Mouse (Mus musculus) c-Kit-positive CD71-negative TER-119-negative erythroid progenitor cells, embryonic 14.5 days (primary cell): ENCODE results near the gene Dnal1.

Experiments used
- DNase-seq: peaks from one replicate; pipeline ENCODE4 v3.0.0-alpha.2; 2013; ENCODE audit warnings: low read depth

Dnal1 gene

GRCm38 (mm10) chr12:84163133-84163532 lies 49.0 kb downstream of the Dnal1 start:
- DNase-seq: no peak

- DNase-seq: no peak
Measured at GRCm38 (mm10) chr12:84163586-84164110, 49.5 kb downstream of the Dnal1 start.

GRCm38 (mm10) chr12:84165631-84166373 lies 51.6 kb downstream of the Dnal1 start:
- DNase-seq: no peak

- DNase-seq: no peak
Measured at GRCm38 (mm10) chr12:84170610-84171009, 56.4 kb downstream of the Dnal1 start.

- no peak for DNase-seq
Measured at GRCm38 (mm10) chr12:84172216-84172615, 58.0 kb downstream of the Dnal1 start.

GRCm38 (mm10) chr12:84172862-84173261 lies 58.7 kb downstream of the Dnal1 start:
- DNase-seq: no peak

GRCm38 (mm10) chr12:84173309-84173915 lies 59.2 kb downstream of the Dnal1 start:
- DNase-seq: no peak

GRCm38 (mm10) chr12:84174190-84174811 lies 60.1 kb downstream of the Dnal1 start:
- no peak for DNase-seq

- DNase-seq: no peak
Measured at GRCm38 (mm10) chr12:84174871-84175270, 60.7 kb downstream of the Dnal1 start.

- DNase-seq: peak; percentile 88
Measured at GRCm38 (mm10) chr12:84175659-84176061, 61.5 kb downstream of the Dnal1 start.

- DNase-seq: no peak
Measured at GRCm38 (mm10) chr12:84176126-84176769, 62.1 kb downstream of the Dnal1 start.

GRCm38 (mm10) chr12:84176886-84177765 lies 63.0 kb downstream of the Dnal1 start:
- no peak for DNase-seq

GRCm38 (mm10) chr12:84178052-84178451 lies 63.9 kb downstream of the Dnal1 start:
- DNase-seq: no peak

- DNase-seq: no peak
Measured at GRCm38 (mm10) chr12:84178652-84179445, 64.7 kb downstream of the Dnal1 start.

GRCm38 (mm10) chr12:84180090-84180489 lies 65.9 kb downstream of the Dnal1 start:
- no peak for DNase-seq

GRCm38 (mm10) chr12:84180701-84181435 lies 66.7 kb downstream of the Dnal1 start:
- DNase-seq: no peak

GRCm38 (mm10) chr12:84181999-84182398 lies 67.8 kb downstream of the Dnal1 start:
- no peak for DNase-seq

- DNase-seq: no peak
Measured at GRCm38 (mm10) chr12:84184979-84185378, 70.8 kb downstream of the Dnal1 start.

GRCm38 (mm10) chr12:84185547-84185946 lies 71.4 kb downstream of the Dnal1 start:
- no peak for DNase-seq

GRCm38 (mm10) chr12:84186536-84186935 lies 72.4 kb downstream of the Dnal1 start:
- no peak for DNase-seq
